24 mouse cellular contexts compared by ENCODE assay signal in genomic region chr14:21152055-21152454, GRCm38 (mm10).
DNase-seq lines count a peak whose midpoint lies in the region; ATAC-seq and TF ChIP-seq lines count a peak whose summit lies in the region.
"Had no signal": no experiment of that assay in that cellular context is flagged by ENCODE, and none has a peak within 500 bp of the region (broad histone marks: within the 10 kb centered on the region; RNA-seq: fewer than 3 reads in every experiment).

No protein-coding gene starts in this region.

- H3K4me3 ChIP-seq in liver, adult 2 months (ENCODE audit: insufficient read depth, low read depth, low read length) = no peak overlapping the region
- H3K4me3 ChIP-seq in liver, embryonic 11.5 days (ENCODE audit: low read depth, low read length) = no peak overlapping the region
- H3K4me3 ChIP-seq in lung, postnatal 0 days (ENCODE audit: low read depth, low read length) = no peak overlapping the region
- H3K4me3 ChIP-seq in limb, embryonic 13.5 days = no peak overlapping the region
- no peak overlapping the region for H3K4me3 ChIP-seq in limb, embryonic 15.5 days
- H3K4me3 ChIP-seq: forebrain, embryonic 10.5 days; forebrain, embryonic 13.5 days; heart, adult 2 months; heart, embryonic 10.5 days; heart, embryonic 13.5 days had no signal

- TF ChIP-seq EP300 in lung, postnatal 0 days (IDR thresholded peaks at IDR 0.05) = no peak

- peaks cover 16% of the 10 kb centered on the region for H3K4me1 ChIP-seq in liver, adult 2 months (ENCODE audit: control insufficient read depth, insufficient read depth, low read length)
- no peaks in the 10 kb centered on the region for H3K4me1 ChIP-seq in liver, embryonic 11.5 days (replicated peaks; ENCODE audit: control insufficient read depth, insufficient read depth, low read length)
- no peaks in the 10 kb centered on the region for H3K4me1 ChIP-seq in lung, postnatal 0 days (ENCODE audit: insufficient read depth, low read depth, low read length)
- peaks cover 16% of the 10 kb centered on the region for H3K4me1 ChIP-seq in limb, embryonic 13.5 days
- H3K4me1 ChIP-seq in limb, embryonic 15.5 days = peaks cover 8% of the 10 kb centered on the region
- H3K4me1 ChIP-seq: forebrain, embryonic 13.5 days had no signal

- no peak for TF ChIP-seq CTCF in liver, adult 2 months (IDR thresholded peaks at IDR 0.05; ENCODE audit: low read depth, low read length)
- TF ChIP-seq CTCF in lung, postnatal 0 days (IDR thresholded peaks at IDR 0.05) = no peak

- H3K36me3 ChIP-seq in liver, adult 2 months (ENCODE audit: control insufficient read depth, insufficient read depth, low read length) = peaks cover 12% of the 10 kb centered on the region; the same call in 1 of the 2 replicates
- H3K36me3 ChIP-seq in liver, embryonic 11.5 days (ENCODE audit: control insufficient read depth, insufficient read depth, low read length) = no peaks in the 10 kb centered on the region
- H3K36me3 ChIP-seq in lung, postnatal 0 days (ENCODE audit: insufficient read depth, low read length) = no peaks in the 10 kb centered on the region
- H3K36me3 ChIP-seq in limb, embryonic 13.5 days = no peaks in the 10 kb centered on the region
- no peaks in the 10 kb centered on the region for H3K36me3 ChIP-seq in limb, embryonic 15.5 days
- H3K36me3 ChIP-seq: forebrain, embryonic 10.5 days; heart, embryonic 10.5 days; heart, embryonic 13.5 days had no signal

- WGBS in liver, adult 2 months = 43% methylated on average over 6 of the region's 6 CpGs
- WGBS in liver, embryonic 11.5 days = 90% methylated on average over 6 of the region's 6 CpGs
- WGBS in lung, postnatal 0 days = 66% methylated on average over 6 of the region's 6 CpGs
- 33% methylated on average over 6 of the region's 6 CpGs for WGBS in limb, embryonic 13.5 days
- 34% methylated on average over 6 of the region's 6 CpGs for WGBS in limb, embryonic 15.5 days

- no peaks in the 10 kb centered on the region for H3K27me3 ChIP-seq in liver, adult 2 months (ENCODE audit: control insufficient read depth, insufficient read depth, low read length)
- no peaks in the 10 kb centered on the region for H3K27me3 ChIP-seq in liver, embryonic 11.5 days (replicated peaks; ENCODE audit: control insufficient read depth, insufficient read depth, low read length)
- no peaks in the 10 kb centered on the region for H3K27me3 ChIP-seq in lung, postnatal 0 days (replicated peaks; ENCODE audit: insufficient read depth, low read length)
- no peaks in the 10 kb centered on the region for H3K27me3 ChIP-seq in limb, embryonic 13.5 days
- no peaks in the 10 kb centered on the region for H3K27me3 ChIP-seq in limb, embryonic 15.5 days
- H3K27me3 ChIP-seq: forebrain, embryonic 13.5 days; heart, embryonic 13.5 days had no signal

- H3K4me2 ChIP-seq in liver, embryonic 11.5 days = no peak overlapping the region
- H3K4me2 ChIP-seq in lung, postnatal 0 days (replicated peaks; ENCODE audit: low read depth, low read length) = no peak overlapping the region
- no peak overlapping the region; the same call in 1 of the 2 replicates for H3K4me2 ChIP-seq in limb, embryonic 13.5 days (replicated peaks)
- no peak overlapping the region for H3K4me2 ChIP-seq in limb, embryonic 15.5 days
- H3K4me2 ChIP-seq: forebrain, embryonic 13.5 days; heart, embryonic 13.5 days; hindbrain, embryonic 14.5 days had no signal

- TF ChIP-seq POLR2A in liver, adult 2 months (IDR thresholded peaks at IDR 0.05; ENCODE audit: extremely low read depth, insufficient read depth, low read length) = no peak

- peak; percentile 60 for DNase-seq in liver, adult 2 months (ENCODE audit: extremely low read depth, low read depth, low spot score)
- DNase-seq in liver, embryonic 11.5 days (ENCODE audit: low spot score) = no peak
- DNase-seq in lung, postnatal 0 days (ENCODE audit: low spot score) = peak; percentile 7
- no peak for DNase-seq in lung, postnatal 14 days
- DNase-seq in cerebellum, postnatal 14 days = no peak
- DNase-seq: adrenal gland, adult 2 months; adrenal gland, postnatal 14 days; cerebellum, adult 11 months; cerebellum, adult 2 months; cerebellum, postnatal 10 days; gastrocnemius, postnatal 36 days; heart, adult 2 months; heart, postnatal 14 days; heart, postnatal 4 days had no signal

- peaks cover 23% of the 10 kb centered on the region; the same call in 1 of the 2 replicates for H3K79me2 ChIP-seq in liver, adult 2 months (ENCODE audit: control insufficient read depth, insufficient read depth, low read length)

- no peak for ATAC-seq in liver, embryonic 11.5 days (replicated peaks; ENCODE audit: low FRiP score)
- no peak for ATAC-seq in lung, postnatal 0 days
- ATAC-seq in limb, embryonic 13.5 days (ENCODE audit: low FRiP score, low read depth) = peak; percentile 54; the same call in 1 of the 2 replicates
- no peak for ATAC-seq in limb, embryonic 15.5 days (ENCODE audit: insufficient number of reproducible peaks, low FRiP score, low TSS enrichment, low read depth)
- ATAC-seq: CD4-positive, CD25-positive, alpha-beta regulatory T cell, adult 4 months; forebrain, embryonic 13.5 days; forebrain, embryonic 16.5 days; hindbrain, postnatal 0 days had no signal

- H3K9me3 ChIP-seq in liver, embryonic 11.5 days (ENCODE audit: control insufficient read depth, low read length) = no peaks in the 10 kb centered on the region
- H3K9me3 ChIP-seq in lung, postnatal 0 days (ENCODE audit: low read length) = no peaks in the 10 kb centered on the region
- no peaks in the 10 kb centered on the region for H3K9me3 ChIP-seq in limb, embryonic 13.5 days
- no peaks in the 10 kb centered on the region for H3K9me3 ChIP-seq in limb, embryonic 15.5 days
- H3K9me3 ChIP-seq: forebrain, embryonic 10.5 days; forebrain, embryonic 13.5 days; heart, embryonic 10.5 days; heart, embryonic 13.5 days had no signal

- H3K9ac ChIP-seq in liver, adult 2 months (ENCODE audit: low read depth, low read length) = no peak overlapping the region
- H3K9ac ChIP-seq in liver, embryonic 11.5 days (ENCODE audit: low read depth, low read length) = no peak overlapping the region
- H3K9ac ChIP-seq in lung, postnatal 0 days (replicated peaks; ENCODE audit: low read depth) = no peak overlapping the region
- H3K9ac ChIP-seq in limb, embryonic 13.5 days = no peak overlapping the region
- H3K9ac ChIP-seq in limb, embryonic 15.5 days = no peak overlapping the region
- H3K9ac ChIP-seq: forebrain, embryonic 13.5 days; heart, embryonic 13.5 days; hindbrain, embryonic 14.5 days had no signal

- no peak overlapping the region for H3K27ac ChIP-seq in liver, adult 2 months (replicated peaks; ENCODE audit: insufficient read depth, low read depth, low read length)
- no peak overlapping the region for H3K27ac ChIP-seq in liver, embryonic 11.5 days (ENCODE audit: low read depth, low read length)
- H3K27ac ChIP-seq in lung, postnatal 0 days (ENCODE audit: low read length) = no peak overlapping the region
- no peak overlapping the region for H3K27ac ChIP-seq in limb, embryonic 13.5 days
- 0 out of 2 replicates have a peak overlapping the region, but pooled peaks have one; percentile 7 for H3K27ac ChIP-seq in limb, embryonic 15.5 days
- H3K27ac ChIP-seq: forebrain, embryonic 10.5 days; forebrain, embryonic 13.5 days; heart, adult 2 months; heart, embryonic 10.5 days; heart, embryonic 13.5 days; hindbrain, embryonic 14.5 days; hindbrain, postnatal 0 days had no signal

Comparison
In these comparisons a context has a peak if more than half of its experiments do, and no peak if none do; other contexts are left out.
1. DNase-seq: peak in liver, adult 2 months (single experiment) and lung, postnatal 0 days (single experiment); none in liver, embryonic 11.5 days (single experiment), lung, postnatal 14 days (single experiment) and cerebellum, postnatal 14 days (0 of 2).